Mouse (Mus musculus) splenic B cell, adult 2 months (primary cell): Measurements from ENCODE around the gene Evx2.

Experiments
- DNase-seq: peaks from one replicate; pipeline ENCODE4 v3.0.0-alpha.2; 2011; ENCODE audit warnings: low read depth, low spot score
- H3K27me3 ChIP-seq: 2 replicates; pipeline ENCODE4 v1.6.1; 2012; ENCODE audit warnings: mild to moderate bottlenecking, low read length, moderate library complexity, mixed read lengths; ENCODE audit not compliant: control insufficient read depth, poor library complexity, insufficient read depth, severe bottlenecking
- H3K36me3 ChIP-seq: 2 replicates; pipeline ENCODE4 v1.6.1; 2012; ENCODE audit warnings: mild to moderate bottlenecking, low read length, moderate library complexity, mixed read lengths; ENCODE audit not compliant: control insufficient read depth, poor library complexity, insufficient read depth, severe bottlenecking

The Evx2 gene

GRCm38 (mm10) chr2:74655420-74655781 is 4.0 kb downstream of the Evx2 start:
- peaks cover 4% of the 10 kb centered on the region for H3K27me3 ChIP-seq
- DNase-seq, result no peak
- H3K36me3 ChIP-seq, result no peaks in the 10 kb centered on the region

- H3K27me3 ChIP-seq, result peaks cover 4% of the 10 kb centered on the region
- no peaks in the 10 kb centered on the region for H3K36me3 ChIP-seq
- DNase-seq, result no peak
These were observed 4.5 kb downstream of the Evx2 start for GRCm38 (mm10) chr2:74654743-74655419.

GRCm38 (mm10) chr2:74653781-74654535 is 5.4 kb downstream of the Evx2 start:
- DNase-seq, result no peak
- H3K27me3 ChIP-seq, result peaks cover 4% of the 10 kb centered on the region
- H3K36me3 ChIP-seq, result no peaks in the 10 kb centered on the region

GRCm38 (mm10) chr2:74652996-74653340 is 6.4 kb downstream of the Evx2 start:
- no peak for DNase-seq
- Histone ChIP-seq H3K27me3 (peaks cover 4% of the 10 kb centered on the region), H3K36me3 (no peaks in the 10 kb centered on the region)

- H3K27me3 ChIP-seq, result 0 out of 2 replicates have a peak, but pooled peaks cover 2% of the 10 kb centered on the region
- no peaks in the 10 kb centered on the region for H3K36me3 ChIP-seq
These were observed 12.1 kb downstream of the Evx2 start for GRCm38 (mm10) chr2:74647082-74647864.

GRCm38 (mm10) chr2:74645631-74646030 is 13.7 kb downstream of the Evx2 start:
- H3K27me3 ChIP-seq, result 0 out of 2 replicates have a peak, but pooled peaks cover 2% of the 10 kb centered on the region
- DNase-seq, result no peak
- H3K36me3 ChIP-seq, result no peaks in the 10 kb centered on the region

More at GRCm38 (mm10) chr2:74647082-74647864, 12.1 kb downstream of the Evx2 start:
- no peak for DNase-seq

- Histone ChIP-seq H3K27me3 (no peaks in the 10 kb centered on the region; the same call in 1 of the 2 replicates), H3K36me3 (no peaks in the 10 kb centered on the region)
- no peak for DNase-seq
These were observed 16.9 kb downstream of the Evx2 start for GRCm38 (mm10) chr2:74642431-74642830.

GRCm38 (mm10) chr2:74635412-74635811 is 23.9 kb downstream of the Evx2 start:
- DNase-seq, result no peak
- H3K27me3 ChIP-seq, result no peaks in the 10 kb centered on the region; the same call in 1 of the 2 replicates

GRCm38 (mm10) chr2:74620368-74620767 is 39.0 kb downstream of the Evx2 start:
- Histone ChIP-seq H3K36me3 (no peaks in the 10 kb centered on the region), H3K27me3 (no peaks in the 10 kb centered on the region)
- DNase-seq, result no peak

More at GRCm38 (mm10) chr2:74635412-74635811, 23.9 kb downstream of the Evx2 start:
- no peaks in the 10 kb centered on the region for H3K36me3 ChIP-seq

- DNase-seq, result no peak
- Histone ChIP-seq H3K36me3 (no peaks in the 10 kb centered on the region), H3K27me3 (no peaks in the 10 kb centered on the region)
These were observed 39.6 kb downstream of the Evx2 start for GRCm38 (mm10) chr2:74619676-74620246.

GRCm38 (mm10) chr2:74617706-74618105 is 41.7 kb downstream of the Evx2 start:
- no peak for DNase-seq
- no peaks in the 10 kb centered on the region for H3K27me3 ChIP-seq
- no peaks in the 10 kb centered on the region for H3K36me3 ChIP-seq

- no peaks in the 10 kb centered on the region for H3K36me3 ChIP-seq
- no peak for DNase-seq
- H3K27me3 ChIP-seq, result no peaks in the 10 kb centered on the region
These were observed 48.0 kb downstream of the Evx2 start for GRCm38 (mm10) chr2:74611406-74611805.

- DNase-seq, result no peak
- Histone ChIP-seq H3K36me3 (no peaks in the 10 kb centered on the region), H3K27me3 (no peaks in the 10 kb centered on the region)
These were observed 50.0 kb downstream of the Evx2 start for GRCm38 (mm10) chr2:74609350-74609749.

- Histone ChIP-seq H3K27me3 (no peaks in the 10 kb centered on the region), H3K36me3 (no peaks in the 10 kb centered on the region)
- DNase-seq, result no peak
These were observed 53.1 kb downstream of the Evx2 start for GRCm38 (mm10) chr2:74606087-74606760.
